Mouse (Mus musculus): ENCODE measurements around the gene Arpc3. TPM values are rescaled to one million over a fixed set of nuclear protein-coding genes. Genes with fewer than 3 reads are reported as not detected.
A peak's percentile ranks its signal among the peaks of the same experiment; 100 is the strongest.

Arpc3 gene
- 280 and 397 TPM in 2 replicates for polyA plus RNA-seq (2011; ENCODE audit: insufficient read depth, insufficient read length, low replicate concordance, missing spikeins)

DNA sequence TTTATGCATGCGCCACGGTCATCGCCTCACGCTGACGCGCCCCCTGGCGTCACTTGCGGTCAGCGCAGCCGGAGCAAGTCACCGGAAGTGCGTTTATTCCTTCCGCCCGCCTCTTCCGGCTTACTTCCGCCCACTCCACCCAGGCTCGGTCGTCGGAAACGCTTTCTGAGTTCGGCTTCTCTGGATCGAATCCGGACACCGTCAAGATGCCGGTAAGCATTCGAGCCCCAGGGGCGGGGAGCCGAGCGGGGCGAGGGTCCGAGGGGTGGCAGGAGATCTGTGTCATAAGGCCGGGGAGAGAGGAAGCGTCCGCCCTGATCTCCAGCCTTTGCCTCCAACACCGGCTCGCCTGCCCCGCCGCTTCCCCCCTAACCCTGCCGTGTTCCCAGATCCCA, at the start of gene Arpc3:
Gene Arpc3, plus strand, starts transcription at position 93 of the 395 bp plus-strand sequence.
- Histone ChIP-seq H3K4me3 (replicated peaks; ENCODE audit: control insufficient read depth, low read depth, low read length) (peak within 1 kb of the TSS; percentile 98), H3K4me1 (ENCODE audit: control insufficient read depth, insufficient read depth, low read length) (peaks cover 6% of the 10 kb centered on the region; the same call in 1 of the 2 replicates), H3K27ac (ENCODE audit: control insufficient read depth, insufficient read depth, low read depth, low read length, poor library complexity) (peak within 1 kb of the TSS; percentile 91)
- under 1% methylated on average over 39 of the region's 39 CpGs for WGBS
- TF ChIP-seq CTCF (IDR thresholded peaks at IDR 0.05; ENCODE audit: control insufficient read depth, insufficient read depth, low read length) (peak; percentile 96), POLR2A (IDR thresholded peaks at IDR 0.05; ENCODE audit: borderline replicate concordance, control insufficient read depth, low read depth, low read length) (peak; percentile 68; the same call in 1 of the 2 replicates)

DNA sequence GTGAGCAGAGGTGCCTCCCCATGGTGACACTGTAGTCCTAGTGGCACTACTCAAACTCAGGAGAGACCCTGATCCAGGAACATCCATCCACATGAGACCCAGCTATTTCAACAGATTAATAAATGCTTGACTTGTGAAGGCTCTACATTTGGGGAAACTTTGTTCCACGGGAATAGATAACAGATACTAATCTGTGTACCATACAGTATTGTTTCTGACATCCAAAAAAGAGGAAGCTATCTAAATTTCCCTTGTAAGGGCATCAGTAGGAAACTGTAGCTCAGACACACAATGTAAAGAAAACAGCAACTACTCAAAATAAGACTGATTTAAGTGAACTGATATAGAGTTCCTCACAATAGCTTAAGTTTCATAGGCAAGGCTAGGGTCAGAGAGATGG, 48.8 kb upstream of the Arpc3 start:
- no peak for TF ChIP-seq POLR2A (IDR thresholded peaks at IDR 0.05; ENCODE audit: borderline replicate concordance, control insufficient read depth, low read depth, low read length)
- no peak for TF ChIP-seq CTCF (IDR thresholded peaks at IDR 0.05; ENCODE audit: control insufficient read depth, insufficient read depth, low read length)
- no peak overlapping the region for H3K4me3 ChIP-seq (replicated peaks; ENCODE audit: control insufficient read depth, low read depth, low read length)
- H3K27ac ChIP-seq (ENCODE audit: control insufficient read depth, insufficient read depth, low read depth, low read length, poor library complexity): no peak overlapping the region
- 9% methylated on average over 1 of the region's 1 CpGs for WGBS
- H3K4me1 ChIP-seq (ENCODE audit: control insufficient read depth, insufficient read depth, low read length): peaks cover 4% of the 10 kb centered on the region; the same call in 1 of the 2 replicates

DNA sequence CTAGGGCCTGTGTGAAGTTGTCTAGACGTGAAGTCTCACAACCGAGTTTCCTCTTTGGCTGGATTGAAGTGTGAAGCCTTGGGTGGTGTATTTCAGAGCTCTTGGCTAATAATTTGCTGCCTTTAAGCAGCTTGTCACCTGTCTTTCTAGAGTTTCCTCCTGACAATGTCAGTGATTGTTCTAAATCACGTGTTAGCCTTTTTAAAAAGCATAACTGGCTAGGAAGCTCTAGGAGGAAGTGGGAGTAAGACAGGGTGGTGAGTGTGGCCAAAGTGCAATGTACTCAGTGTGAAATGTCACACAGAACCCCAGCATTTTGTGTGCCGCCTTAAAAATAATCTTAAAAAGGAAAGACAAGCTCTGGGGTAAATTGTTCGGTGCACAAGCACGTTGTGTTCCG, 47.9 kb upstream of the Arpc3 start:
- no peak for TF ChIP-seq POLR2A (IDR thresholded peaks at IDR 0.05; ENCODE audit: borderline replicate concordance, control insufficient read depth, low read depth, low read length)
- no peak for TF ChIP-seq CTCF (IDR thresholded peaks at IDR 0.05; ENCODE audit: control insufficient read depth, insufficient read depth, low read length)
- H3K27ac ChIP-seq (ENCODE audit: control insufficient read depth, insufficient read depth, low read depth, low read length, poor library complexity): peak overlapping the region; percentile 18; the same call in 1 of the 2 replicates
- no peak overlapping the region for H3K4me3 ChIP-seq (replicated peaks; ENCODE audit: control insufficient read depth, low read depth, low read length)
- H3K4me1 ChIP-seq (ENCODE audit: control insufficient read depth, insufficient read depth, low read length): peaks cover 4% of the 10 kb centered on the region; the same call in 1 of the 2 replicates
- 18% methylated on average over 7 of the region's 7 CpGs for WGBS

DNA sequence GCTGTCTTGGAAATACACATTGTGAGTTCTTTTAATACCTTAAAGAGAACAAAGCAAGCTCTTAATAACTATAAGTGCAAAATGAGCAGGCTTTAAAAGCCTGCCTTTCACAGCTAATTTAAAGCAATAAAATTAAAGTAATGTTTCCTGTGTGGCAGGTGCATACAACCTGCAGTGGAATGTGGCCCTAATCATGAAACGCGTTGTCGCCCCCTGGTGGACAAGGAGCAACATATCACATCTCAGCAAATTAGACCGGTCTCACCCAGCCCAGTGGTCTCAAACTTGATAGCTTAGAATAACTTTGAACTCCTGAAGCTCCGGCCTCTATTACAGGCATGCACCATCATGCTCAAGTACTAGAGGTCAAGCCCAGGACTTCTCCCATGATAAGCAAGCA, 47.4 kb upstream of the Arpc3 start:
- peak; percentile 97 for TF ChIP-seq CTCF (IDR thresholded peaks at IDR 0.05; ENCODE audit: control insufficient read depth, insufficient read depth, low read length)
- no peak for TF ChIP-seq POLR2A (IDR thresholded peaks at IDR 0.05; ENCODE audit: borderline replicate concordance, control insufficient read depth, low read depth, low read length)
- 4% methylated on average over 5 of the region's 5 CpGs for WGBS
- no peak overlapping the region for H3K4me3 ChIP-seq (replicated peaks; ENCODE audit: control insufficient read depth, low read depth, low read length)
- H3K4me1 ChIP-seq (ENCODE audit: control insufficient read depth, insufficient read depth, low read length): peaks cover 4% of the 10 kb centered on the region; the same call in 1 of the 2 replicates
- no peak overlapping the region for H3K27ac ChIP-seq (ENCODE audit: control insufficient read depth, insufficient read depth, low read depth, low read length, poor library complexity)

GRCm38 (mm10) chr5:122345777-122346176, 45.9 kb upstream of the Arpc3 start:
- H3K4me1 ChIP-seq (ENCODE audit: control insufficient read depth, insufficient read depth, low read length): peaks cover 4% of the 10 kb centered on the region; the same call in 1 of the 2 replicates
- WGBS: 78% methylated on average over 4 of the region's 4 CpGs
- no peak overlapping the region for H3K27ac ChIP-seq (ENCODE audit: control insufficient read depth, insufficient read depth, low read depth, low read length, poor library complexity)
- H3K4me3 ChIP-seq (replicated peaks; ENCODE audit: control insufficient read depth, low read depth, low read length): no peak overlapping the region
- no peak for TF ChIP-seq CTCF (IDR thresholded peaks at IDR 0.05; ENCODE audit: control insufficient read depth, insufficient read depth, low read length)
- no peak for TF ChIP-seq POLR2A (IDR thresholded peaks at IDR 0.05; ENCODE audit: borderline replicate concordance, control insufficient read depth, low read depth, low read length)

DNA sequence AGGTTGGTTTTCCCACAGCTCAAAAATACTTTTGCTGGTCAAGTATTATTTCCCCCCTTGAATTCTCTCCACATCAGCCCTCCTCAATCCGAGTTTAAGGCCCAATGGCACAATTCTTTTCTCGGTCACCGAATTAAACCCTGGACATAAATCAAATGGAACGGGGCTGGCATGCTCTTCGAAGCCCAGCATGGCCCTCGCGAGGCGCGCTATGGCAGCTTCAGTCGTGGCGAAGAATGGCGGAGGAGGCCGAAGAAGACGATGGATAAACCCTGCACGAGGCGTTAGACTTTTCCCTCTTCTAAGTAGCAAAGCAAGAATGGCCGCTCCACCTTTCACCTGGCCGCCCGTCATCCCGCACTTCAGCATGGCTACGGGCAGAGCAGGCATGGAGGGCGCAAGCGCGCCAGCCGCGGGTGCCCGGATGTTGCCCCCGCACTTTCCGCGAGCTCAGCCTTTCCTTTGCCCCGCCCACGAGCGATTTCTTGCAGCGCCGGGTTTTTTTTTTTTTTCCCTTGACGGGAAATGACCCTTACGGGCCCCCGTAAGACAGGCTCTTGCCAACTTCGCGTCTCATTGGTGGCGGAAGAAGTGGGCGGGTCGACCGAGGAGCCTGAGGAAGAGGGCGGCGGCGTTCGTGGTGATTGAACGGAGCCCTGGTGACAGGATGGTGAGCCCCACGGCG, 37.7 kb upstream of the Arpc3 start, which contains the start of the genes Rad9b and Vps29:
Gene Rad9b, minus strand, starts transcription at position 427 of the 685 bp plus-strand sequence.
Gene Vps29, plus strand, starts transcription at position 563 of the 685 bp plus-strand sequence.
- H3K27ac ChIP-seq (ENCODE audit: control insufficient read depth, insufficient read depth, low read depth, low read length, poor library complexity): peak within 1 kb of the TSS; percentile 65
- peak; percentile 50; the same call in 1 of the 2 replicates for TF ChIP-seq POLR2A (IDR thresholded peaks at IDR 0.05; ENCODE audit: borderline replicate concordance, control insufficient read depth, low read depth, low read length)
- no peak for TF ChIP-seq CTCF (IDR thresholded peaks at IDR 0.05; ENCODE audit: control insufficient read depth, insufficient read depth, low read length)
- under 1% methylated on average over 51 of the region's 51 CpGs for WGBS
- no peaks in the 10 kb centered on the region; the same call in 1 of the 2 replicates for H3K4me1 ChIP-seq (ENCODE audit: control insufficient read depth, insufficient read depth, low read length)
- peak within 1 kb of the TSS; percentile 85 for H3K4me3 ChIP-seq (replicated peaks; ENCODE audit: control insufficient read depth, low read depth, low read length)

- Histone ChIP-seq H3K4me1 (ENCODE audit: control insufficient read depth, insufficient read depth, low read length) (no peaks in the 10 kb centered on the region; the same call in 1 of the 2 replicates), H3K27ac (ENCODE audit: control insufficient read depth, insufficient read depth, low read depth, low read length, poor library complexity) (peak overlapping the region; percentile 65), H3K4me3 (replicated peaks; ENCODE audit: control insufficient read depth, low read depth, low read length) (peak overlapping the region; percentile 85)
- 1% methylated on average over 57 of the region's 57 CpGs for WGBS
- TF ChIP-seq CTCF (IDR thresholded peaks at IDR 0.05; ENCODE audit: control insufficient read depth, insufficient read depth, low read length): no peak
Measured at GRCm38 (mm10) chr5:122354492-122355067, 37.1 kb upstream of the Arpc3 start.

DNA sequence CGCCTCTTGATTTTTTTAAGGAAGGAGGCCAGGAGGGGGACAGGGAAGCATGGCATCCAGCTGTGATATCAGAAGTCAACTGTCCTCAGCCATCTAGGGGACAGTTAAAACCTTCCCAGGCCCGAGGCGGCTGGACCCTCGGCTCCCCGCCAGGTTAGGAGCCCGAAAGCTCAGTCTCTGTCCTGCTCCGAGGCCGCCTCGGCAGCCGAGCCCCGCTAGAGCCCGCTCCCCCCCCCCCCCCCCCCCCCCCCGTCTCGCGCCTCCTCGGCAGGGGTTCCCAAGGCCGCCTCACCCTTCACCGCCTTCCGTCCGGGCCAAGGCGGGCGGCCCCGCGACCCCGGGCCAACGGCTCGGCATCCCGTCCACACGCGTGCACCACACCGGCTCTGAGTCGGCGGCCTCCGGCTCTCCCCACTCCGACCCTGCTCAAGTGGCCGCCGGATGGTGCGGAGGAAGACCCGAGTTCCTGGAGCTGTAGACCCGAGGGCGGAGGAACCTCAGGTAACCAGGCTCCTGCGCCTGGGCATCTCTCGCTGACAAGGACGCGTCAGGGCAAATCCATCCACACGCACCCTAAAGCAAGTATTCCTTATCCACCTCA, 20.0 kb upstream of the Arpc3 start, which contains the start of gene Gpn3:
Gene Gpn3, plus strand, starts transcription at position 286 of the 601 bp plus-strand sequence.
- under 1% methylated on average over 39 of the region's 46 CpGs for WGBS
- Histone ChIP-seq H3K27ac (ENCODE audit: control insufficient read depth, insufficient read depth, low read depth, low read length, poor library complexity) (peak within 1 kb of the TSS; percentile 90), H3K4me3 (replicated peaks; ENCODE audit: control insufficient read depth, low read depth, low read length) (peak within 1 kb of the TSS; percentile 94), H3K4me1 (ENCODE audit: control insufficient read depth, insufficient read depth, low read length) (no peaks in the 10 kb centered on the region)
- TF ChIP-seq POLR2A (IDR thresholded peaks at IDR 0.05; ENCODE audit: borderline replicate concordance, control insufficient read depth, low read depth, low read length) (no peak), CTCF (IDR thresholded peaks at IDR 0.05; ENCODE audit: control insufficient read depth, insufficient read depth, low read length) (no peak)

Measured in bone marrow, adult 2 months (tissue).